Mouse (Mus musculus) kidney, adult 9 months (tissue): Measurements from ENCODE around the gene Elmod1.
A peak's percentile ranks its signal among the peaks of the same experiment; 100 is the strongest.

Experiments
- DNase-seq: peaks from one replicate; pipeline ENCODE4 v3.0.0; 2022

Gene Elmod1

GRCm38 (mm10) chr9:53905418-53905817 is 69.7 kb downstream of the Elmod1 start:
- peak; percentile 3 for DNase-seq

GRCm38 (mm10) chr9:53903215-53903842 is 71.8 kb downstream of the Elmod1 start:
- DNase-seq = no peak

GRCm38 (mm10) chr9:53899836-53900235 is 75.3 kb downstream of the Elmod1 start:
- DNase-seq = no peak

- no peak for DNase-seq
Observed at GRCm38 (mm10) chr9:53895827-53896226, 79.3 kb downstream of the Elmod1 start.

GRCm38 (mm10) chr9:53890075-53890474 is 85.0 kb downstream of the Elmod1 start:
- DNase-seq = peak; percentile 27

GRCm38 (mm10) chr9:53883588-53884280 is 91.4 kb downstream of the Elmod1 start:
- no peak for DNase-seq

- DNase-seq = peak; percentile 5
Observed at GRCm38 (mm10) chr9:53877423-53877822, 97.7 kb downstream of the Elmod1 start.

- no peak for DNase-seq
Observed at GRCm38 (mm10) chr9:53873239-53873638, 101.9 kb downstream of the Elmod1 start.
